Mouse (Mus musculus) Patski (cell line): ENCODE measurements at regions not wholly inside any gene's neighbourhood (a gene's known extent, or its start where the extent isn't known, plus 50 kb on each side); places are given as distances from the start of the nearest gene placed in this dataset.
"Not testable (repeated sequence)": the region's sequence is repeated elsewhere in the genome, so short reads cannot be mapped to it uniquely, and the experiment has no call there.

Source experiments
- ATAC-seq: fragments of 100-300 bp; one replicate; pipeline ENCODE4 v1.8.0; 2021
- CTCF ChIA-PET: fragments of 350-600 bp; sonication (Branson Sonifier 250); formaldehyde crosslinking; loops from one replicate; lab custom pipeline; 2022; ENCODE audit warnings: inconsistent platforms; lab: Charles Lee
- POLR2A ChIA-PET: fragments of 350-600 bp; sonication (Branson Sonifier 250); formaldehyde crosslinking; loops from one replicate; lab custom pipeline; 2022; ENCODE audit warnings: antibody characterized with exemption, inconsistent platforms; lab: Charles Lee
- DNase-seq: peaks from one replicate; pipeline ENCODE4 v3.0.0-alpha.2; 2011; ENCODE audit warnings: low read depth, low spot score
- H3K27me3 ChIP-seq: fragments of 371-371 bp; one replicate; pipeline ENCODE4 v1.5.1; 2021
- CTCF ChIP-seq: fragments of 100-300 bp; IDR thresholded peaks from one replicate; pipeline ENCODE4 v1.5.1; 2021
- in situ Hi-C: fragments of 300-500 bp; cut with MboI; formaldehyde crosslinking; loops from 3 replicates; pipeline ENCODE4 v1.11.1; 2018; ENCODE audit warnings: low pct_unique_long_range_greater_than_20kb, mixed read lengths

DNA sequence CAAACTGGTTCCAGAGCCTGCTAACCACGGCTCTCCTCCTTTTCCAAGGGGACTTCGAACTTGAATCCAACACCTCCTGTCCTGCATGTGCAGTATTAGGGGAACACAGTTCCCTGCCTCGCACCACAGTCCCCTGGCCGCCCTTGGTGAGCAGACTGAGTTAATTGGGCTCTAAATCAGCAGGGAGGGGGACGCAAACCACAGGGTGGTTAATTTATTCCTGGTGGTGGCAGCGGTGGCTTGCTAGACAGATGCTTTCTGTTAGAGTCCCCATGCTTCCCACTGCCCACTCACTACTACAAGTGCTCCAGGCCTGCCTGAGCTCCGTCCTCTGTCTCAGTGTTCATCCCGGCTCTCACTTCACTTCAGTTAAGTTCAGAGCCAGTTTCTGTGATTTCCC, 198.0 kb upstream of the Prok2 start:
- DNase-seq (no peak), ATAC-seq (no peak)
- H3K27me3 ChIP-seq: no peaks in the 10 kb centered on the region
- ChIA-PET POLR2A (no interaction called here), CTCF (no interaction called here)
- TF ChIP-seq CTCF: no peak
- in situ Hi-C loops: no loop called here

DNA sequence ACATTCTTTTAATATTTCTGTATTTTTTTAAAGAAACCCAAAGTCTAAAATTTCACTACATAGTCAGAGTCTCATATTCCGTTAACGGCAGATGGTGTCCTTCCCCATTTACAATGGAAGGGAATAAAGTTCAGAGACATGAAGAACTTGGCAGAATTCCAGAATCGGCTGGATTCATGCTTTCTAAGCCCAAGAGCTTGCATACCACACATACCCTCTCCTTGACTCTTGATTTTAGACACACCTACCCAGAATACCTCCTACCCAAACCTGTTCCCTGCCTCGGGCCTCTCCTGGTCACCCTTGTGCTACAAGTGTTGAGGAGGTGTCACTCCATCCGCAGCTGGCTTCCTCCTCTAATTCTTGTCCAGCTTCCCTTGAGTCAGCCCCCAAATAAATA, 195.8 kb upstream of the Prok2 start:
- TF ChIP-seq CTCF: no peak
- ATAC-seq (no peak), DNase-seq (no peak)
- POLR2A ChIA-PET: no interaction called here
- peaks cover 7% of the 10 kb centered on the region for H3K27me3 ChIP-seq
- in situ Hi-C loops: no loop called here
- CTCF ChIA-PET: interaction anchor here (1.6 kb wide), 1 partner anchor 11 kb away, joined by 3 read pairs; no protein-coding TSS in a partner anchor

DNA sequence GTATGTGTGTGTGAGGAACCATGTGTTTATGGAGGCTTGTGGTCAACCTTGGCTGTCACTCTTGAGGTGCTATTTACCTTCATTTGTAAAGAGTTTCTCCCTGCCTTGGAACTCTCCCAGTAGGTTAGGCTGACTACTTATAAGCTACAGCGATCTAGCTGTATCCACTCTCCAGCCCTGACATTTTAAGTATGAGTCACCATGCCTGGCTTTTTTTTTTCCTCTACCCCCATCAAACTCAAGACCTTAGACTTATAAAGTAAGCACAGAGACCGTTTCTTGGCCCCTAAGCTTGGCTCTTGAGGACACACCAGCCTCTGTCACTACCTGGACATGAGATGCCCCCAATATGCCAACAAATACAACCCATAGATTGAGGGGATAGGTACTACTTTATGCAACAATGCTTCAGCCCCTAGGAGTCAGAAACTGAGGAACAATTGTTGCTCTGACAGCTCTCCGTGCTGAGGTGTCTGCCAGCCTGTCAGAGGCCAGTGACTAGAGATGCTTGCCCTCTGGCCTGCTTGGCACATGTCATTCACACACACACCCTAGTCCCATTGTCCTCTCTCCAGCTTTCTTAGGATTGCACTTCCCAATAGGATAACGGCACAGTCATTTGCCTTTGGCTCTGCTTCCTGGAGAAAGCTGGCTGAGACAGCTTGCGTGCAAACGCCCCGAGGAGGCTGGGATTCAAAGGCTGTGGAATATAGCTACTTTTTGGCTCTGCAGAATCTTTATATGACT, 193.8 kb upstream of the Prok2 start:
- ATAC-seq: no peak
- peaks cover 7% of the 10 kb centered on the region for H3K27me3 ChIP-seq
- no peak for DNase-seq
- no peak for TF ChIP-seq CTCF
- ChIA-PET POLR2A (no interaction called here), CTCF (interaction anchor here (1.3 kb wide), 1 partner anchor 27 kb away, joined by 3 read pairs; no protein-coding TSS in a partner anchor)
- in situ Hi-C loops: no loop called here

DNA sequence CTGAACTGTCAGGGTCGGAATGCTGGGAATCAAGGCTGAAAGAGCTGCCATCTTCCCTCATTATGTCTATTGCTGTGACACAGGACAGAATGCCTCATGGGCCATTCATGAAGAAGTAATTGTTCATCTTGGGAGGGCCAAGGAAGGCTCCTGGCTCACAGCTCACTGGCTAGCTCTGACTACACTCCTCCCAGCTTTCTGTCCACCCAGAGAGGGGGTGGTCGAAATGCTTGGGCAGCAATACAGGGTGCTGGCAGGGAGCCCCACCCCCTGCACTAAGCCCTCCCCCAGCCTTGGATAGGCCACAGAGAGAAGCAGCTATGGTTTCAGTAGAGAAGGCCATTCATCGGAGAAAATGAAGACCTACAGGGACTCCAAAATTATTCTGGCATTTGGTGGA, 192.2 kb upstream of the Prok2 start:
- ChIA-PET POLR2A (no interaction called here), CTCF (interaction anchor here (1.4 kb wide), 1 partner anchor 11 kb away, joined by 4 read pairs; no protein-coding TSS in a partner anchor)
- ATAC-seq (no peak), DNase-seq (no peak)
- in situ Hi-C loops: no loop called here
- H3K27me3 ChIP-seq: peaks cover 13% of the 10 kb centered on the region
- TF ChIP-seq CTCF: no peak

DNA sequence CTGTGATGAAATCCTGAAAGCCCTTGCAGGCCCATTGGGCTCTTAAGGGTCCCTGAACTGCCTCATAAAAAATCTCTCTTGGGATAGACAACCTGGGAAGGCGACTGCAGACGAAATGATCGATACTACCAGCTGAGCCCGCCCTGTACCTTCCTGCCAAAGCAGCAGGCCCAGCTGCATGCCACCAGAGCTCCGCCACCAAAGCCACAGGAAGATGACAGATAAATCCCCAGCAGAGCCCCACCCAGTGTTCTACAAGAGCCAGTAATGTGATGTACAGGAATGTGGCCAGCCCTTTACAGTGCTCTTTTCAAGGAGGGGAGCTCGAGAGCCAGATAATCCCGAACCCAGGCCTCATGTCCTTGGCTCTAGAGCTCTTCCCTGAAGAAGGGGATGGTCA, 183.7 kb upstream of the Prok2 start:
- CTCF ChIA-PET: no interaction called here
- DNase-seq: no peak
- no peak for TF ChIP-seq CTCF
- POLR2A ChIA-PET: no interaction called here
- in situ Hi-C loops: loop anchor here (10.0 kb wide), 1 partner anchor 385 kb away; no protein-coding TSS in a partner anchor
- ATAC-seq: no peak
- H3K27me3 ChIP-seq: peaks cover 5% of the 10 kb centered on the region

DNA sequence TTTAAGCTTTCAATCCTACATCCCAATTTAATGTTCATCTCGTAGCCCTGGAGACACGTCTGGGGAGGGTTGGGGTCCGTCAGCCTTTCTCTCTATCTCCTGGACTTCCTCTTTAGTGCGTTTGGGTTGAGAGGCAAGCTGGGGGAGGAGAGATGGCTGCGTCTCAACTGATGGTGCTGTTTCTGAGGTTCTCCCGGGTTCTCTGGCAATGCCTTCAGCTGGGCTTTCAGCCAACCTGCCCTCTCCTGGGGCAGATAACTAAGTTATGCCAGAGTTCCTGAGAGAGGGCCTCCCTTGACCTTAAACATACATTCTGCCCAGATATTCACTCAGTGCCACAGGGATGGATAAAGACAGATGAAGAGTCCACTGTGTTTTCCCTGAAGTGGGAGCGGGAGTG, 183.3 kb upstream of the Prok2 start:
- POLR2A ChIA-PET: no interaction called here
- ATAC-seq (no peak), DNase-seq (no peak)
- peaks cover under 1% of the 10 kb centered on the region for H3K27me3 ChIP-seq
- in situ Hi-C loops: loop anchor here (10.0 kb wide), 1 partner anchor 385 kb away; no protein-coding TSS in a partner anchor
- TF ChIP-seq CTCF: no peak
- CTCF ChIA-PET: no interaction called here

DNA sequence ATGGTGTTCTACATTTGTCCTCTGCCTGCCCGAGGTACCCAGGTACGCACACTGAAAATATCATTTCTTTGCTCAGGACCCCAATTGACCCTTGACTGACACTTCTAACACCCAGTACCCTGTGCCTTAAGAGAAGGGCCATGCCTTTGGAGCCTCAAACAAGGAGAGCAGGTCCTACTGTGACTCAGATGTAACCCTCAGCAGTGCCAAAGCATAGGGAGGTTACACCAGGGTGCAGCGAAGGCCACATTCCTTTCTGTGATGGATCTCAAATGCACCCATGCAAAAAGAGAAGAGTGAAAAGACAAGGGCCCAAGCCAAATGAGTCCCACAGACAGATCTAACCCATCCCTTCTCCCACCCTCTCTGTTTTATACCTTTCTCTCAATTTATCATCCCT, 181.9 kb upstream of the Prok2 start:
- no peak for TF ChIP-seq CTCF

DNA sequence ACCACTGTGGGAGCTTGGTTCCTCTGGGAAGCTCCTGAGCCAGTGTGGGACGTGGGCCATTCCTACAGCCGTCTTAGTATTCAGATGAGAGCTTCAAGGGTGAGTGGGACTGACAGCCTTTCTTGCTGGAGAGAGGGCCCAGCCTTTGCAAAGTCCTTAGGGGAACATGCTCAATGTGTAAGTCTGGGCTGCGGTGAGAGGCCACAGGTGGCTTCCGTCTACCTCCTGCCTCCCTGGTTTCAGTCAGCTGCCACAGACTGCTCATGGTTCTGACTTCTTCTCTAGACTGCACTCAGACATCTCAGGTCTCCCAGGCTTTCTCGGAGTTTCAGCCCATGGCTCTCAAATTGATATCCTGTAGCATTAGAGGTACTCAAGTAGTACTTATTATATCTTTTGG, 179.0 kb upstream of the Prok2 start:
- H3K27me3 ChIP-seq: peaks cover 2% of the 10 kb centered on the region
- in situ Hi-C loops: loop anchor here (10.0 kb wide), 1 partner anchor 390 kb away; no protein-coding TSS in a partner anchor
- ChIA-PET POLR2A (interaction anchor here (0.7 kb wide), 1 partner anchor 378 kb away, joined by 7 read pairs; no protein-coding TSS in a partner anchor), CTCF (interaction anchor here (1.3 kb wide), 1 partner anchor 243 kb away, joined by 3 read pairs; no protein-coding TSS in a partner anchor)
- DNase-seq (no peak), ATAC-seq (no peak)
- TF ChIP-seq CTCF: no peak

More for the DNA sequence above, 181.9 kb upstream of the Prok2 start:
- in situ Hi-C loops: loop anchor here (10.0 kb wide), 1 partner anchor 387 kb away; no protein-coding TSS in a partner anchor
- no peak for DNase-seq
- no peak for ATAC-seq
- ChIA-PET POLR2A (no interaction called here), CTCF (no interaction called here)
- no peaks in the 10 kb centered on the region for H3K27me3 ChIP-seq

DNA sequence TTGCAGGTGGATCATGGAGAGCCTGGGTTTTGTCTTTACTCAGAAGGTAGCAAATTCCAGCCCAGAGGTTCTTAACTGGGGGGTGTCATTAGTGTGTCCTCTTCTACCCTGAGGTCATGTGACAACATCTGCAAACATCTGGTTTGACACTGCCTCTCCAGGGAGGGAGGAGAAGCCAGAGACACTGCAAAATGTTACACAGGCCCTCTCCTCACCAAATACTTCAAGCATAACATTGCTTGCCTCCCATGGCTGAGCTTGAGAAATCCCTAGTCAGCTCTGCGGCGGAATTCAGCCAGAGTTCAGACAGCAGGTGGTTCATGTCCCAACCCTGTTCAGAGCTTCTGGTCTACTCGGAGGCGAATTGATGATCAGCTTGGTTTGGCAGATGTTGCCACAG, 178.4 kb upstream of the Prok2 start:
- POLR2A ChIA-PET: no interaction called here
- peaks cover 4% of the 10 kb centered on the region for H3K27me3 ChIP-seq
- no peak for ATAC-seq

DNA sequence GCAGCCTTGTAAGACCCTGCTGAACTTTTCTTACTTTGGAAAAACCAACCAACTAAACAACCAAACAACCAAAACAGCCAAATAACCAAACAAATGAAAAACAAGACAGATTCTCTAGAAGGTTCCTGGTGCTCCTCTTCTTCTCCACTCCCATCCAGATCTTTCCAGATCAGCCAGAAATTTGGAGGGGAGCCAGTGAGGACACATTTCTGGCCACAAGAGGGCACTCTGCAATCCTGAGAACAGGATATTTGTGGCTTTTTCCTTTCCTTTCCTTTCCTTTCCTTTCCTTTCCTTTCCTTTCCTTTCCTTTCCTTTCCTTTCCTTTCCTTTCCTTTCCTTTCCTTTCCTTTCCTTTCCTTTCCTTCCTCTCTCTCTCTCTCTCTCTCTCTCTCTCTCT, 177.9 kb upstream of the Prok2 start:
- in situ Hi-C loops: loop anchor here (10.0 kb wide), 1 partner anchor 391 kb away; no protein-coding TSS in a partner anchor
- CTCF ChIA-PET: interaction anchor here (1.3 kb wide), 1 partner anchor 244 kb away, joined by 3 read pairs; no protein-coding TSS in a partner anchor

More for the DNA sequence above, 178.4 kb upstream of the Prok2 start:
- no peak for DNase-seq
- CTCF ChIA-PET: interaction anchor here (1.3 kb wide), 1 partner anchor 244 kb away, joined by 3 read pairs; no protein-coding TSS in a partner anchor
- TF ChIP-seq CTCF: no peak
- in situ Hi-C loops: loop anchor here (10.0 kb wide), 1 partner anchor 390 kb away; no protein-coding TSS in a partner anchor

DNA sequence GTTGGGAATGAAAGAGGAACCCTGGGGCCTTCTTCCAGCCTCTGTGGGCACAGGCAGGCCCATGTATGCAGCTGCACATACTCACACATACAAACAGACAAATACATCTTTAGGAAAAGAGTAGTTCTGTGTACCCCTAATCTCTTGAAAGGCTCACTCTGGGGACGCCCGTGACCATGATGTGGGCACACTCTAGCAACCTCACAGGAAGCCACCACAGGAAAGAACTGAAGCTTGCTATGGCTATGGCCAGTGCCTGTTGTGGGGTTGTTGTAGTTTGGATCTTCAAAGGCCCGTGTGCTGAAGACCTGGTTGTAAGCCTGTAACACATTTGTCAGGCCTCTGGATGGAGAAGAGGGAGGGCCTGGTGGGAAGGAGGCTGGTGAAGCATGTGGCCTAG, 175.4 kb upstream of the Prok2 start:
- DNase-seq (no peak), ATAC-seq (no peak)
- in situ Hi-C loops: loop anchor here (10.0 kb wide), 1 partner anchor 393 kb away; no protein-coding TSS in a partner anchor
- ChIA-PET CTCF (no interaction called here), POLR2A (no interaction called here)
- no peak for TF ChIP-seq CTCF
- H3K27me3 ChIP-seq: peaks cover 4% of the 10 kb centered on the region

More for the DNA sequence above, 177.9 kb upstream of the Prok2 start:
- DNase-seq, ATAC-seq, POLR2A ChIA-PET, H3K27me3 ChIP-seq: not testable (repeated sequence)
- peak; percentile 85 for TF ChIP-seq CTCF
